Mouse (Mus musculus) embryo, embryonic 11 days (tissue): ENCODE measurements around the gene Leng9.
A peak's percentile ranks its signal among the peaks of the same experiment; 100 is the strongest.

Experiments used
- DNase-seq: peaks from one replicate; pipeline ENCODE4 v3.0.0-alpha.2; 2015

Gene Leng9

DNA sequence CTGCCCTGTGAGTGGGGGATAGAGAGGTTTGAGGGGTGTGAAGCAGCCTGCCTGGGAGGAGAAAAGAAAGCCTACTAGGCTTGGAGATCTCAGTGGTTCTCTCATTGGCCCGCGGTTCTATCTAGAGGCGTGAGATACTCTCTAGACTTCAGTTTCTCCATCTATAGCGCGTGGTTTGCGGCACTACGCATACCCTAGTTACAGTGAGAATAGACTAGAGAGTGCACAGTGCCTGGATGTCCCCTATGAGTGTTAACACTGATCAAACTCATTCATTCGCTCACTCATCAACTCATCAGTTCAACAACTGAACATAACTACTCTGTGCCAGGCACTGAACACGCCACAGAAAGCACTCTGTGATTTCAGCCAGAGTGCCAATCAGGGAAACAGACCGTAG is 27.4 kb downstream of the Leng9 start:
- no peak for DNase-seq

GRCm38 (mm10) chr7:4122076-4122768 is 28.0 kb downstream of the Leng9 start:
- no peak for DNase-seq

DNA sequence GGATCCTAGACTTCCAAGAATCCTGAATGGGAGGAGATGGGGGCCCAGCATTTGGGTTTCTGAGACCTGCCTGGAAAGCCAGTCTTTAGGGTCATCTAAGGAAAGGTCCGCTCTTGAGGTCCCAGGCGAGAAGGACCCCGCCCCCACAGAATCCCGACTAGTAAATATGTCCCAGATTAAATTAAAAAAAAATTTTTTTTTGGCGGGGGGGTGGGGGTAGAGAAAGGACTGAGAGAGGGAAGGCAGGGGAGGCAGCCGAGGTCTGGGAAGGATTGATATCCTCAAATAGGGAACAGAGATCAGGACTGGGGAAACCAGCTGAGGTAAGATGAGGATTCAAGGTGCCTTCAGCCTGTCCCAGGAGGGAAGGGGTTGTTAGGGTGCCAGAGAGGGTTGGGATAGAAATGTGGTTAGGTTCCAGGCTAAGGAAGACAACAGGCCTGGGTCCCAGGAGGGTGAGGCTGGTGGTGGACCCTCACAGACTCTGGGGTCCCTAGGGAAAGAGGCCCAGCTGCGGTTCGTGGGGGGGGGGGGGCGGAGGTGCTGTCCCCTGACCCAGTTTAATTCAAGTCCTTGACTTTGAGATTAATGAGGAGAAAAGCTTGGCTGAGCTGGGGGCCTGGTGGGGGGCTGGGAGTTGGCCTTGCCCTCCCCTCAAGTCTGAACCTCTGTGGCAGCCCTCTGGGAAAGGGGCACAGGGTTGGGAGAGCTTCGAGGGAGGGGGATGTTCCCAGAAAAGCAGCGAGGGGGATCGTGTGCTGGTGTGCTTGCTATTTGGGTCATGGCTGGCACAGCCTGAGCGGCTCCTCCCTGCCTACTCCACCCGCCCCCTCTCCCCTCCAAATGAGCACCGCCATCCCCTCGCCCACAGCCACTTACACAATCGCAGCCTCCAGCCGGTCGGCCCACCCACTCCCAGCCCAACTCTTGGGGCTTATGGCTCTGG is 29.9 kb downstream of the Leng9 start:
- peak; percentile 18 for DNase-seq

GRCm38 (mm10) chr7:4119344-4119902 is 30.8 kb downstream of the Leng9 start, which contains the start of gene Ttyh1:
Ttyh1 (plus strand) TSS chr7:4119408.
- peak; percentile 60 for DNase-seq

DNA sequence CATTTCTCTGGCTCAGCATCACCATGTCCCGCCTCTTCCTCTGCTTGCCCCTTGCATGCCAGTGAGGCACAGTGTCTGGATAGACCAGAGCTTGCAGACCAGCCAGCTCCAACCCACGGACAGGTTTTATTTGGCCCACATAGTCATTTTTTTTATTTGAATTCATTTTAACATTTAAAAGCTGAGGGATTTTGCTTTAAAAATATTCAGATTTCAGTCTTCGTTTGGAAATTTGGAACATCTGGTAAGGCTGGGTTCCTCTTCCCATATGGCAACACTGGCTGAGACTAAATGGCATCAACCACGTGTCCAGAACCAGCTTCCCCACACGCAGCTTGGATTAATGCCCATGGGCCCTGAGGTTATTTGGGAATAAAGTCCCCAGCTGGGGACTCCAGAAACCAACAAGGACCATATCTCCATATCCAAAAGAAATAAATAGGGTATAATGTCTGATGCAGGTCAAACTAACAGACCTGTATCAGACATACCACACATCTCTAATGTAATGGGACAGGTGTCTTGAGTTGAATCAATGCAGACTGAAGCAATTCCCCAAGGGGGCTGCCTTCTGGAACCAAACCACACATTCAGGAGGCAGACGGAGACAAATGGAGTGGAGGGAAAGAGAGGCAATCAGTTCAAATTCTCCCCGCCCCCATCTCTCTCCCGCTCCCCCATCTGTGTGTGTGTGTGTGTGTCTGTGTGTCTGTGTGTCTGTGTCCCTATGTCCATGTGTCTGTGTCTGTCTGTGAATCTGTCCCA is 32.9 kb downstream of the Leng9 start:
- DNase-seq, result no peak

GRCm38 (mm10) chr7:4111766-4112165 is 38.4 kb downstream of the Leng9 start:
- DNase-seq, result no peak

GRCm38 (mm10) chr7:4103411-4103810 is 46.8 kb downstream of the Leng9 start:
- peak; percentile 44 for DNase-seq

GRCm38 (mm10) chr7:4101144-4101543 is 49.0 kb downstream of the Leng9 start:
- DNase-seq, result no peak

DNA sequence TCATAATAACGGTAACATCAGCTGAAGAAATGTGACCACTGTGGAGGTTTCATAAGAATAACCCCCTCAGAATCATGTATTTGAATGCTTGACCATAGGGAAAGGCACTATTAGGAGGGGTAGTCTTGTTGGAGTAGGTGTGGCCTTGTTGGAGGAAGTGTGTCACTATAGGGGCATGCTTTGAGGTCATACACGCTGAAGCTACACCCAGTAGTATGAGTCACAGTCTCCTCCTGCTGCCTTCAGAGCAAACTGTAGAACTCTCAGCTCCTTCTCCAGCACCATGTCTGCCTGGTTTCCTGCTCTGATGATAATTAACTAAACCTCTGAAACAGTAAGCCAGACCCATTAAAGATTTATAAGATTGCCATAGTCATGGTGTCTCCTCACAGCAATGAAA is 51.3 kb downstream of the Leng9 start:
- DNase-seq, result no peak

GRCm38 (mm10) chr7:4098301-4098700 is 51.9 kb downstream of the Leng9 start:
- no peak for DNase-seq
